In the genomic region with DNA sequence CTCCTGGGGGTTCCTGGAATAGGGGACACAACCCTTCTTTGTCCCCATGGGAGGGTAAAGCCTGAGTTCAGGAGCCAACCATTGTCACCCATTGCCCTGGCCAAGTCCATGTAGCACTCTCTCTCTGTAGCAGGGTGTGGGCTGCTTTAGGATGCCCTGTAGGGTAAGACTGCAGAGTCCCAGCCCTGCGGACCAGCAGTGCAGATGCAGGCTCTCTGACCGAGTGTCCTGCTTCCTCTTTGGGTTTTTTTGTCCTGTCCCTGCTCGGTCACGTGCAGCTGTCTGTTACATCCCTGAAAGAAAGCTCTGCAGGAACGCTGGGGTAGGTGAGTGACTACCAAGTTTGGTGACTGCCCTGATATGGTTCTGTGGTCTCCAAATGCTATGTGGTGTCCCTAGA, we compare ENCODE assay signal across 14 mouse cellular contexts. TPM values are rescaled to one million over a fixed set of nuclear protein-coding genes. Genes with fewer than 3 reads are reported as not detected.
"Had no signal": no experiment of that assay in that cellular context is flagged by ENCODE, and none has a peak within 500 bp of the region (broad histone marks: within the 10 kb centered on the region; RNA-seq: fewer than 3 reads in every experiment).

No protein-coding gene starts in this region.

RNA-seq across cellular contexts. Expression of gene Gsdmc3, which starts 10.1 kb away (rescaled TPM):
- total RNA-seq: midbrain, postnatal 0 days had no signal
- polyA plus RNA-seq: liver, embryonic 15.5 days; liver, postnatal 0 days; lung, adult 2 months; lung, postnatal 0 days; macrophage; midbrain, embryonic 11.5 days; midbrain, embryonic 13.5 days; midbrain, embryonic 15.5 days; midbrain, postnatal 0 days; myocyte; neural tube, embryonic 11.5 days; neural tube, embryonic 13.5 days; neural tube, embryonic 15.5 days had no signal

RNA-seq across cellular contexts. Expression of gene Gsdmc4, which starts 23.7 kb away (rescaled TPM):
- polyA plus RNA-seq: liver, embryonic 15.5 days; liver, postnatal 0 days; lung, embryonic 15.5 days; lung, postnatal 0 days; macrophage; midbrain, embryonic 11.5 days; midbrain, embryonic 15.5 days; neural tube, embryonic 11.5 days; neural tube, embryonic 13.5 days; neural tube, embryonic 15.5 days had no signal

RNA-seq across cellular contexts. Expression of gene Gsdmc2, which starts 43.5 kb away (rescaled TPM):
- total RNA-seq: midbrain, postnatal 0 days had no signal
- polyA plus RNA-seq: liver, embryonic 15.5 days; liver, postnatal 0 days; lung, adult 2 months; lung, embryonic 15.5 days; lung, postnatal 0 days; macrophage; midbrain, embryonic 11.5 days; midbrain, embryonic 13.5 days; midbrain, embryonic 15.5 days; midbrain, postnatal 0 days; myocyte; neural tube, embryonic 11.5 days; neural tube, embryonic 13.5 days; neural tube, embryonic 15.5 days had no signal
